In the genomic region with DNA sequence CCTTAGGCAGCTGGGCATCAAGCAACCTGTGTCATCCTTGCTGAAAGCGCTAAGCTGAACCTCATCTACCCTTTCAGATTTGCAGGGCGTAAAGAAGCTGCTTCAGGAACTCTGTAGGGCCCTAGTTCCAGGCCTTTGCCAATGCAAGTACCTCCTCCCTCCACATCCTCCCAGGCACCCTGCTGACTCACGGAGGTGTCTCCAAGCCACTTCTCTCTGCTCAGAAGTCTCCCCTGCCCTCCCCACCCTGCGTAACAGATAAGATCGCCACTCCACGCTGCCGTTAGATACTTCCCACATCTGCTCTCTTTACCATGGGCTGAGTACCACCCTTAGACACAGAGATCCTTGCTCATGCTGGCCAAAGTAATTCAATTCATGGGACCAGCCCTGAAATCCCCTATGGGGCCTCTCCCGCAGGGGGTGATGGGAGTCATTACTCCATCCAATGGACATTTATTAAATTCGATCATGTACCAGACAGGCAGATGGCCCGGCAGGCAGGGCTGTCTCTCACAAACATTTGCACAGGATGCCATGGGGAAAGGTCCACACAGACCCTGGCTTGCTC, we compare ENCODE assay signal across 13 mouse cellular contexts. TPM values are rescaled to one million over a fixed set of nuclear protein-coding genes. Genes with fewer than 3 reads are reported as not detected.
DNase-seq lines count a peak whose midpoint lies in the region; ATAC-seq and TF ChIP-seq lines count a peak whose summit lies in the region.
"Had no signal": no experiment of that assay in that cellular context is flagged by ENCODE, and none has a peak within 500 bp of the region (broad histone marks: within the 10 kb centered on the region; RNA-seq: fewer than 3 reads in every experiment).

No protein-coding gene starts in this region.

- 41% methylated on average over 10 of the region's 10 CpGs for WGBS in liver, postnatal 0 days (ENCODE audit: insufficient replicate concordance)
- 53% methylated on average over 10 of the region's 10 CpGs for WGBS in intestine, embryonic 16.5 days
- 79% methylated on average over 10 of the region's 10 CpGs for WGBS in forebrain, embryonic 14.5 days

- H3K9ac ChIP-seq in liver, postnatal 0 days (replicated peaks), result no peak overlapping the region
- H3K9ac ChIP-seq in intestine, embryonic 16.5 days (ENCODE audit: low read depth, low read length), result no peak overlapping the region
- no peak overlapping the region for H3K9ac ChIP-seq in forebrain, embryonic 14.5 days (ENCODE audit: low read length)
- H3K9ac ChIP-seq: midbrain, embryonic 12.5 days had no signal

- no peak overlapping the region for H3K4me2 ChIP-seq in liver, postnatal 0 days (ENCODE audit: low read depth, low read length)
- H3K4me2 ChIP-seq in intestine, embryonic 16.5 days (ENCODE audit: low read depth, low read length), result no peak overlapping the region
- no peak overlapping the region for H3K4me2 ChIP-seq in forebrain, embryonic 14.5 days (ENCODE audit: low read length)
- H3K4me2 ChIP-seq: midbrain, embryonic 12.5 days had no signal

- no peaks in the 10 kb centered on the region for H3K27me3 ChIP-seq in liver, postnatal 0 days (ENCODE audit: insufficient read depth, low read length)
- no peaks in the 10 kb centered on the region for H3K27me3 ChIP-seq in intestine, embryonic 16.5 days (replicated peaks; ENCODE audit: control insufficient read depth, insufficient read depth, low read length)
- no peaks in the 10 kb centered on the region for H3K27me3 ChIP-seq in forebrain, embryonic 14.5 days (replicated peaks; ENCODE audit: control insufficient read depth, insufficient read depth, low read length)
- H3K27me3 ChIP-seq: midbrain, embryonic 12.5 days had no signal

- DNase-seq in liver, result peak; percentile 34
- DNase-seq in liver, postnatal 0 days, result no peak
- DNase-seq in MN1 (ENCODE audit: low spot score), result peak; percentile 94
- DNase-seq in thymus, postnatal 36 days, result peak; percentile 25 to 54
- no peak for DNase-seq in spleen, postnatal 14 days (ENCODE audit: low spot score in 2 of 2)
- no peak for DNase-seq in forebrain, embryonic 14.5 days (ENCODE audit: low spot score)
- DNase-seq: adrenal gland, postnatal 14 days; heart, adult 18-20 months; heart, postnatal 14 days; kidney, adult 2 months had no signal

- TF ChIP-seq EP300 in liver, postnatal 0 days (IDR thresholded peaks at IDR 0.05; ENCODE audit: low read depth), result no peak

- TF ChIP-seq CTCF in liver, postnatal 0 days (IDR thresholded peaks at IDR 0.05; ENCODE audit: low read depth), result no peak

- no peak for ATAC-seq in liver, postnatal 0 days
- ATAC-seq in intestine, embryonic 16.5 days, result peak; percentile 47
- no peak for ATAC-seq in forebrain, embryonic 14.5 days
- ATAC-seq: CD4-positive, CD25-positive, alpha-beta regulatory T cell, adult 4 months had no signal

- no peaks in the 10 kb centered on the region for H3K36me3 ChIP-seq in liver, postnatal 0 days (replicated peaks; ENCODE audit: insufficient read depth, low read length)
- no peaks in the 10 kb centered on the region for H3K36me3 ChIP-seq in intestine, embryonic 16.5 days (ENCODE audit: control insufficient read depth, insufficient read depth, low read length)
- H3K36me3 ChIP-seq in forebrain, embryonic 14.5 days (ENCODE audit: control insufficient read depth, insufficient read depth, low read length), result no peaks in the 10 kb centered on the region
- H3K36me3 ChIP-seq: midbrain, embryonic 12.5 days had no signal

- H3K4me3 ChIP-seq in liver, postnatal 0 days (ENCODE audit: low read depth, low read length), result no peak overlapping the region
- no peak overlapping the region for H3K4me3 ChIP-seq in intestine, embryonic 16.5 days (ENCODE audit: low read length)
- no peak overlapping the region for H3K4me3 ChIP-seq in forebrain, embryonic 14.5 days (ENCODE audit: low read depth, low read length)
- H3K4me3 ChIP-seq: midbrain, embryonic 12.5 days had no signal

- H3K27ac ChIP-seq in liver, postnatal 0 days (ENCODE audit: low read depth), result no peak overlapping the region
- H3K27ac ChIP-seq in intestine, embryonic 16.5 days (ENCODE audit: low read length), result no peak overlapping the region
- no peak overlapping the region for H3K27ac ChIP-seq in forebrain, embryonic 14.5 days (ENCODE audit: low read depth, low read length)
- H3K27ac ChIP-seq: midbrain, embryonic 12.5 days had no signal

- H3K4me1 ChIP-seq in liver, postnatal 0 days (ENCODE audit: insufficient read depth), result no peaks in the 10 kb centered on the region; the same call in 1 of the 2 replicates
- H3K4me1 ChIP-seq in intestine, embryonic 16.5 days (ENCODE audit: control insufficient read depth, insufficient read depth, low read length), result no peaks in the 10 kb centered on the region
- H3K4me1 ChIP-seq in forebrain, embryonic 14.5 days (ENCODE audit: control insufficient read depth, insufficient read depth, low read length), result no peaks in the 10 kb centered on the region

- H3K9me3 ChIP-seq in liver, postnatal 0 days (ENCODE audit: low read length), result no peaks in the 10 kb centered on the region
- H3K9me3 ChIP-seq in intestine, embryonic 16.5 days (ENCODE audit: control insufficient read depth, low read length), result no peaks in the 10 kb centered on the region
- H3K9me3 ChIP-seq in forebrain, embryonic 14.5 days (replicated peaks; ENCODE audit: control insufficient read depth, low read length), result no peaks in the 10 kb centered on the region
- H3K9me3 ChIP-seq: midbrain, embryonic 12.5 days had no signal

RNA-seq across cellular contexts. Expression of a gene that starts 24.8 kb away (rescaled TPM):
- polyA plus RNA-seq in liver, postnatal 0 days (2015; fragmentation: Nextera tagmentation; extraction: Ambion mirVana), result 1.9 and 2.1 TPM in 2 replicates
- 3.0 and 3.5 TPM in 2 replicates for polyA plus RNA-seq in intestine, embryonic 16.5 days (2015; fragmentation: Nextera tagmentation; extraction: Ambion mirVana)
- polyA plus RNA-seq in forebrain, embryonic 14.5 days (2014; fragmentation: Nextera tagmentation; extraction: Ambion mirVana), result 0.27 and 0.31 TPM in 2 replicates

RNA-seq across cellular contexts. Expression of a gene that starts 30.0 kb away (rescaled TPM):
- 312 and 329 TPM in 2 replicates for polyA plus RNA-seq in liver, postnatal 0 days (2015; fragmentation: Nextera tagmentation; extraction: Ambion mirVana)
- 671 and 689 TPM in 2 replicates for polyA plus RNA-seq in intestine, embryonic 16.5 days (2015; fragmentation: Nextera tagmentation; extraction: Ambion mirVana)
- polyA plus RNA-seq in forebrain, embryonic 14.5 days (2014; fragmentation: Nextera tagmentation; extraction: Ambion mirVana), result 508 and 541 TPM in 2 replicates

RNA-seq across cellular contexts. Expression of a gene that starts 55.7 kb away (rescaled TPM):
- polyA plus RNA-seq in liver, postnatal 0 days (2015; fragmentation: Nextera tagmentation; extraction: Ambion mirVana), result 13.2 and 15.8 TPM in 2 replicates
- polyA plus RNA-seq in intestine, embryonic 16.5 days (2015; fragmentation: Nextera tagmentation; extraction: Ambion mirVana), result 29.3 and 31.5 TPM in 2 replicates
- polyA plus RNA-seq in forebrain, embryonic 14.5 days (2014; fragmentation: Nextera tagmentation; extraction: Ambion mirVana), result 79.9 and 110 TPM in 2 replicates

Comparison
In these comparisons a context has a peak if more than half of its experiments do, and no peak if none do; other contexts are left out.
1. DNase-seq: peak in liver (single experiment), MN1 (single experiment) and thymus, postnatal 36 days (2 of 2); none in liver, postnatal 0 days (single experiment), spleen, postnatal 14 days (0 of 2) and forebrain, embryonic 14.5 days (single experiment).